Mouse (Mus musculus): ENCODE results near the gene Gipr. TPM values are rescaled to one million over a fixed set of nuclear protein-coding genes. Genes with fewer than 3 reads are reported as not detected.
"Not testable (repeated sequence)": the region's sequence is repeated elsewhere in the genome, so short reads cannot be mapped to it uniquely, and the experiment has no call there.

The Gipr gene
- polyA plus RNA-seq, 1 experiment from 2014 or later = 5.6 TPM

GRCm38 (mm10) chr7:19159411-19159810 lies 6.5 kb downstream of the Gipr start:
- H3K27ac ChIP-seq (ENCODE audit: low read length) = no peak overlapping the region
- peak overlapping the region; percentile 77 for H3K4me2 ChIP-seq (ENCODE audit: low read depth, low read length)
- peak overlapping the region; percentile 46 for H3K4me3 ChIP-seq (ENCODE audit: low read length)
- no peaks in the 10 kb centered on the region for H3K9me3 ChIP-seq (ENCODE audit: control insufficient read depth, low read length)
- H3K4me1 ChIP-seq (replicated peaks; ENCODE audit: control insufficient read depth, insufficient read depth, low read length) = peaks cover 21% of the 10 kb centered on the region
- peaks cover 3% of the 10 kb centered on the region for H3K36me3 ChIP-seq (ENCODE audit: control insufficient read depth, insufficient read depth, low read length)
- WGBS = 10% methylated on average over 18 of the region's 18 CpGs
- peak overlapping the region; percentile 3; the same call in 1 of the 2 replicates for H3K9ac ChIP-seq (ENCODE audit: low read length)
- no peak for ATAC-seq (ENCODE audit: low read depth)
- peaks cover 11% of the 10 kb centered on the region for H3K27me3 ChIP-seq (ENCODE audit: control insufficient read depth, insufficient read depth, low read depth, low read length)

DNA sequence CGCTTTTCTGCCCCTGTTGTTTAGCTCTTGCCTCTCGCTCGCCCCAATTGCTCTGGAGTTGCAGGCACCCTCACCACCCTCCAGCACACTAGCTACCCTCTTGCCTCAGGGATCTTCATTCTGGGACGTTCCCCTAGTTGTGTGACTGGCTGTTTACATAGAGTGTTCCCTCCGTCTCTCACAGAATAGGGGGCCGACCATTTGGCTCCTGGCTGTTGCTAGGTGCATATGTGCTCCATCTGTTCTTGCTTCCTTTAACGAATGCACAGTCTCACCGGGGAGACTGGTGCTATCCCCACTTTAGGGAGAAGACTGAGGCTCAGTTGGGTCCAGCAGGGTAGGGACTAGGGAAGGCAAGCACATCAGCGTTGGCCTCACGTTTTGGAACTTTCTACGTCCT lies 7.3 kb downstream of the Gipr start:
- 57% methylated on average over 11 of the region's 11 CpGs for WGBS
- ATAC-seq (ENCODE audit: low read depth) = no peak
- Histone ChIP-seq H3K4me3 (ENCODE audit: low read length) (no peak overlapping the region), H3K9me3 (ENCODE audit: control insufficient read depth, low read length) (no peaks in the 10 kb centered on the region), H3K27me3 (ENCODE audit: control insufficient read depth, insufficient read depth, low read depth, low read length) (peaks cover 9% of the 10 kb centered on the region), H3K36me3 (ENCODE audit: control insufficient read depth, insufficient read depth, low read length) (peaks cover 8% of the 10 kb centered on the region), H3K9ac (ENCODE audit: low read length) (no peak overlapping the region), H3K4me2 (ENCODE audit: low read depth, low read length) (no peak overlapping the region), H3K4me1 (replicated peaks; ENCODE audit: control insufficient read depth, insufficient read depth, low read length) (peaks cover 16% of the 10 kb centered on the region; the same call in 1 of the 2 replicates), H3K27ac (ENCODE audit: low read length) (no peak overlapping the region)

DNA sequence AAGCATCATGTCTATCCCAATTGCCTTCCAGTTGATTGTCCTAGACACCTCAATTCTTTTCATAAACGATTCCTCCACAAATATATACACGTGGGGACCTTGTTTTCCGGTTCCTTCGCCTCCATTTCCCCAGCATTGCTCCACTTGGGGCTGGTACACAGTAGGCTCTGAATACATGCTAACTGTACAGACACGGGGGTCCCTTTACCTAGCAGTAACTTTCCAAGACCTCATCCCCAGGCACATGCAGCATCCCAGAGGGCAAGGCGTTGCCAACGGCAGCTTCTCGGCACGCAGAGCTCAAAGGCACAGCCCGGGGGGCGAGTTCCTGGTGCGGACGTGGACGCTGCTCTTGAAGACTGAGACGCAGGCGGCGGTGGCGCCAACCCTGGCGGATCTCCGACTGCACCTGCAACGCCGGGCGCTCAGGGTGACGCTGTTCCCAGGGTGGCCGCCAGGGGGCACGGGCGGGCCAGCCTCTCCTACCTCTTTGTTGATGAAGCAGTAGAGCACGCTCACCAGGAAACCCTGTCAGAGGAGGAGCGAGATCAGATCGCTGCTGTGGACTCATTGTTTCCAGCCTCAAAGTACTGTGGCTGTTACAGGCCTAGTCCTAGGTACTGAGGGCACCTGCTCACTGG lies 8.6 kb downstream of the Gipr start:
- Histone ChIP-seq H3K36me3 (ENCODE audit: control insufficient read depth, insufficient read depth, low read length) (peaks cover 11% of the 10 kb centered on the region), H3K9me3 (ENCODE audit: control insufficient read depth, low read length) (no peaks in the 10 kb centered on the region), H3K4me3 (ENCODE audit: low read length) (no peak overlapping the region), H3K4me2 (ENCODE audit: low read depth, low read length) (peak overlapping the region; percentile 27), H3K9ac (ENCODE audit: low read length) (0 out of 2 replicates have a peak overlapping the region, but pooled peaks have one; percentile 40), H3K4me1 (replicated peaks; ENCODE audit: control insufficient read depth, insufficient read depth, low read length) (peaks cover 16% of the 10 kb centered on the region; the same call in 1 of the 2 replicates), H3K27me3 (ENCODE audit: control insufficient read depth, insufficient read depth, low read depth, low read length) (peaks cover 9% of the 10 kb centered on the region), H3K27ac (ENCODE audit: low read length) (no peak overlapping the region)
- ATAC-seq (ENCODE audit: low read depth) = peak; percentile 78
- WGBS = 5% methylated on average over 30 of the region's 30 CpGs

DNA sequence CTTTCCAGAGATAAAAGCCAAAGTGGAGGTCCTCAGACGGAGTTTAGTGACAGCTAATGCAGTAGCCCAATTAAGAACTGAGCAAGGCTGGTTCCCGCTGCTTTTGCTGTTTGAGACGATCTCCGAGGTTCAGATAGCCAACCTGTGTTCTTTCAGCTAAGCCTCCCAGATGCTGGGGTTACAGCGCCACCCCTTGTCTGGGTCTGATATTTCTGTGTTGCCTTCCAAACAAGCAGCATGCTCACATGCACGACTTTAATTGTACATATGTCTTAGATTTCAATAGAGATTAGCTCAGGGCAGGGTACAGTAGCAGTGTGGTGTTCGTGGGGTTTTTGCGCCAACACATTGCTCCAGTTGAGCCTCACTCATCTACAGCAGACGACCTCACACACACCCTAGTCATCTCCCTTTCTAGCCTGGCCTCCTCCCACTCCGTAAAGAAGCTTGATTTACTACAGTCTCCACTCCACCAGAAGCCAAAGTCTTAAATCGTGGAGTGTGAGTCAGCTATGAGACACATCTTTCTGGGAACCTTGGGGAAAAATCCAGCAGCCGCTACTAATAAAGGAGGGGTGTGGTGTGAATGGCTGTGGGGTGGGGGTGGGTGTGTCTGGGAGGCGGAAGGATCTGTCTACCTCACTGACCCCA lies 10.0 kb downstream of the Gipr start:
- Histone ChIP-seq H3K4me1 (replicated peaks; ENCODE audit: control insufficient read depth, insufficient read depth, low read length) (peaks cover 16% of the 10 kb centered on the region; the same call in 1 of the 2 replicates), H3K36me3 (ENCODE audit: control insufficient read depth, insufficient read depth, low read length) (peaks cover 19% of the 10 kb centered on the region), H3K4me3 (ENCODE audit: low read length) (no peak overlapping the region), H3K9ac (ENCODE audit: low read length) (no peak overlapping the region), H3K9me3 (ENCODE audit: control insufficient read depth, low read length) (no peaks in the 10 kb centered on the region), H3K27ac (ENCODE audit: low read length) (no peak overlapping the region), H3K4me2 (ENCODE audit: low read depth, low read length) (no peak overlapping the region), H3K27me3 (ENCODE audit: control insufficient read depth, insufficient read depth, low read depth, low read length) (peaks cover 9% of the 10 kb centered on the region)
- 56% methylated on average over 13 of the region's 13 CpGs for WGBS
- ATAC-seq (ENCODE audit: low read depth) = no peak

DNA sequence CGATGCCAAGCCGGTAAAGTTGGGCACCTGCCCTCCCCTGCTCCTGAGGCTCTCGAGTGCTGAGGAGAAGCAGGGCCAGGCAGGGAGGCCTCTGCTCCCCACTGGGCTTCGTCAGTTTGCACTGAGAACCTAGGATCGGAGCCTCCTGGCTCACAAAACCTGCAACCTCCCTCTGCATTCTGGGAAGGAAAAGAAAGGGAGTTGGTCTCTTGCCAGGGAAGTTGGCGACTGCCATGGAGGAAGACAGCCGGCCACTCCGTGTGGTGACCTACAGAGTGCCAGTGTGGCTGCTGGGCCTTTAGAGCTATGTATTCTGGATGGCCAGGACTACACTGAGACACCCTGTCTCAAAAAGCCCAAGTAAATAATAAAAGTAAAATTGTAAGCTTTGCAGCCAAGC lies 11.1 kb downstream of the Gipr start:
- no peak overlapping the region for H3K27ac ChIP-seq (ENCODE audit: low read length)
- no peak overlapping the region for H3K4me3 ChIP-seq (ENCODE audit: low read length)
- H3K9ac ChIP-seq (ENCODE audit: low read length) = no peak overlapping the region
- H3K9me3 ChIP-seq (ENCODE audit: control insufficient read depth, low read length) = no peaks in the 10 kb centered on the region
- peaks cover 7% of the 10 kb centered on the region for H3K27me3 ChIP-seq (ENCODE audit: control insufficient read depth, insufficient read depth, low read depth, low read length)
- 72% methylated on average over 8 of the region's 8 CpGs for whole genome bisulfite sequencing
- H3K4me1 ChIP-seq (replicated peaks; ENCODE audit: control insufficient read depth, insufficient read depth, low read length) = peaks cover 20% of the 10 kb centered on the region
- H3K36me3 ChIP-seq (ENCODE audit: control insufficient read depth, insufficient read depth, low read length) = peaks cover 19% of the 10 kb centered on the region
- H3K4me2 ChIP-seq (ENCODE audit: low read depth, low read length) = no peak overlapping the region
- ATAC-seq (ENCODE audit: low read depth) = no peak

GRCm38 (mm10) chr7:19151121-19151520 lies 14.8 kb downstream of the Gipr start:
- WGBS = 82% methylated on average over 10 of the region's 10 CpGs
- not testable (repeated sequence) for H3K9ac ChIP-seq (ENCODE audit: low read length)

GRCm38 (mm10) chr7:19149626-19150025 lies 16.3 kb downstream of the Gipr start, which contains the start of gene Snrpd2:
Gene Snrpd2, plus strand, starts transcription at chr7:19149722.
- 0% methylated on average over 24 of the region's 24 CpGs for WGBS
- Histone ChIP-seq H3K4me2 (ENCODE audit: low read depth, low read length) (peak within 1 kb of the TSS; percentile 94), H3K27ac (ENCODE audit: low read length) (peak within 1 kb of the TSS; percentile 91), H3K27me3 (ENCODE audit: control insufficient read depth, insufficient read depth, low read depth, low read length) (no peaks in the 10 kb centered on the region), H3K9me3 (ENCODE audit: control insufficient read depth, low read length) (no peaks in the 10 kb centered on the region), H3K4me3 (ENCODE audit: low read length) (peak within 1 kb of the TSS; percentile 84), H3K36me3 (ENCODE audit: control insufficient read depth, insufficient read depth, low read length) (peaks cover 19% of the 10 kb centered on the region), H3K4me1 (replicated peaks; ENCODE audit: control insufficient read depth, insufficient read depth, low read length) (peaks cover 18% of the 10 kb centered on the region), H3K9ac (ENCODE audit: low read length) (peak within 1 kb of the TSS; percentile 86)
- ATAC-seq (ENCODE audit: low read depth) = peak; percentile 91

More at GRCm38 (mm10) chr7:19151121-19151520, 14.8 kb downstream of the Gipr start:
- not testable (repeated sequence) for H3K9me3 ChIP-seq (ENCODE audit: control insufficient read depth, low read length); H3K27ac ChIP-seq (ENCODE audit: low read length); ATAC-seq (ENCODE audit: low read depth); H3K27me3 ChIP-seq (ENCODE audit: control insufficient read depth, insufficient read depth, low read depth, low read length); H3K4me2 ChIP-seq (ENCODE audit: low read depth, low read length); H3K4me3 ChIP-seq (ENCODE audit: low read length)
- peaks cover 18% of the 10 kb centered on the region for H3K4me1 ChIP-seq (replicated peaks; ENCODE audit: control insufficient read depth, insufficient read depth, low read length)
- peaks cover 19% of the 10 kb centered on the region for H3K36me3 ChIP-seq (ENCODE audit: control insufficient read depth, insufficient read depth, low read length)

DNA sequence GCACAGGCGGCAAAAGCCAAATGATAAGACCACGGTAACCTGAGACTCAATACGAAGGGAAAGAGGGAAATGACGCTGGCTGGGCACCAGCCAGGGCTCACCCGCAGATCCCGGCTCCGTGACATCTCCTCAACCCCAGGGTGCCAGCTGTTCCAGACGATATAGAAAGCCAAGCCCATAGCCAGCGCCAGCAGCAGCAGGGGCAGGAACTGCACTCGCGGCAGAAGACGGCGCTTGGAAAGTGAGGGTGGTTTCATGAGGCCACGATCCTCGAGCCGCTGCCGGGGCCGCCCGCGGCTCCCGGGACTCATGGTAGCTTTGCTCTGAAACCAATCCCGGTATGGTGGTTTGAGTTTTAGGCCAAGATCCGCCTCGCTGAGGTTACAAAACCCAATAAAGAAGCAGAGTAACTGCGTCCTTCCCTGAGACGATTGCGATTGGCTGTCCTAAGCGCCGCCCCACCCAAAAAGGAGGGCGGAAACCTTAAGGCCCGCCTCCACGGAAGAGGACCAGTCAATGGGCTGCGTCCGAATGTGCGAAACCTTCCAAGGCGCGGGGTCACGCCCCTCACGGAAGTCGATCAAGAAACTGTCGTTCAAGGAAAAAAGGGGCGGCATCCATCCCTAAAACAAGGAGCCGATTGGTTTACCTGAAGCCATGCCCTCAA lies 16.9 kb downstream of the Gipr start, which contains the start of gene Qpctl:
Gene Qpctl (minus strand): TSS at position 417 of the 667 bp plus-strand sequence.
- peak within 1 kb of the TSS; percentile 91 for H3K27ac ChIP-seq (ENCODE audit: low read length)
- H3K27me3 ChIP-seq (ENCODE audit: control insufficient read depth, insufficient read depth, low read depth, low read length) = no peaks in the 10 kb centered on the region
- peaks cover 17% of the 10 kb centered on the region for H3K36me3 ChIP-seq (ENCODE audit: control insufficient read depth, insufficient read depth, low read length)
- H3K9me3 ChIP-seq (ENCODE audit: control insufficient read depth, low read length) = no peaks in the 10 kb centered on the region
- H3K9ac ChIP-seq (ENCODE audit: low read length) = peak within 1 kb of the TSS; percentile 86
- H3K4me1 ChIP-seq (replicated peaks; ENCODE audit: control insufficient read depth, insufficient read depth, low read length) = peaks cover 18% of the 10 kb centered on the region
- WGBS = 0% methylated on average over 43 of the region's 43 CpGs
- peak within 1 kb of the TSS; percentile 84 for H3K4me3 ChIP-seq (ENCODE audit: low read length)
- peak within 1 kb of the TSS; percentile 94 for H3K4me2 ChIP-seq (ENCODE audit: low read depth, low read length)
- peak; percentile 98 for ATAC-seq (ENCODE audit: low read depth)
